Mouse (Mus musculus): ENCODE measurements around the gene Hikeshi.
A peak's percentile ranks its signal among the peaks of the same experiment; 100 is the strongest.

The Hikeshi gene

GRCm38 (mm10) chr7:89913432-89914158 lies 27.4 kb downstream of the Hikeshi start:
- no peak for DNase-seq (ENCODE audit: low spot score)

GRCm38 (mm10) chr7:89912356-89912755 lies 28.6 kb downstream of the Hikeshi start:
- no peak for DNase-seq (ENCODE audit: low spot score)

- no peak for DNase-seq (ENCODE audit: low spot score)
Measured at GRCm38 (mm10) chr7:89909711-89910110, 31.3 kb downstream of the Hikeshi start.

- no peak for DNase-seq (ENCODE audit: low spot score)
Measured at GRCm38 (mm10) chr7:89908899-89909621, 31.9 kb downstream of the Hikeshi start.

GRCm38 (mm10) chr7:89908421-89908820 lies 32.6 kb downstream of the Hikeshi start:
- DNase-seq (ENCODE audit: low spot score): no peak

GRCm38 (mm10) chr7:89907950-89908349 lies 33.1 kb downstream of the Hikeshi start:
- peak; percentile 89 for DNase-seq (ENCODE audit: low spot score)

- DNase-seq (ENCODE audit: low spot score): peak; percentile 45
Measured at GRCm38 (mm10) chr7:89903442-89904343, 37.3 kb downstream of the Hikeshi start, which contains the start of gene Ccdc81. Gene Ccdc81, minus strand, starts transcription at chr7:89903629.

- no peak for DNase-seq (ENCODE audit: low spot score)
Measured at GRCm38 (mm10) chr7:89903007-89903406, 38.0 kb downstream of the Hikeshi start.

GRCm38 (mm10) chr7:89891856-89892255 lies 49.1 kb downstream of the Hikeshi start:
- DNase-seq (ENCODE audit: low spot score): no peak

- no peak for DNase-seq (ENCODE audit: low spot score)
Measured at GRCm38 (mm10) chr7:89891412-89891811, 49.6 kb downstream of the Hikeshi start.

GRCm38 (mm10) chr7:89884551-89884950 lies 56.5 kb downstream of the Hikeshi start:
- DNase-seq (ENCODE audit: low spot score): no peak

- no peak for DNase-seq (ENCODE audit: low spot score)
Measured at GRCm38 (mm10) chr7:89879686-89880085, 61.3 kb downstream of the Hikeshi start.
